Mouse (Mus musculus): ENCODE results near the gene Map1a.

The Map1a gene

DNA sequence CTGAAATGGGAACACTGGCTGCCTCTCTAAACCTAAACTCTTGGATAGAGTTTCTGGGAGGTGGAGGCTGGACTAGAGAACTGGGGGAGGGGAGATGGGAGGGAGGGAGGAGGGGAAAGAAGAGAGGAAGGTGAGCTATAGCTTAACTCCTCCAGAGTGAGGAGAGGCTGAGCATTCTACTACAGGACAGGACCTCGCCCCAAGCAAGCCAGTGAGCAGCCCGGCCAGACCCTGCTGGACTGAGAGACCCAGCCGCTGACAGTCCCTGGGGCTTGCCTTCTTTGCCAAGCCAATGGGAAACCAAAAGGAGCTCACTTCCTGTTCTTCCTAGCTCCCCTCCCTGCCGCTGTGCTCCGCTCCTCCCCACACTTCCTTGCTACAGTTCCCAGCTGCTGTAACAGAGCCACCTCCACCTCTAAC lies 19.6 kb downstream of the Map1a start:
- no peak for DNase-seq (ENCODE audit: low spot score)

DNA sequence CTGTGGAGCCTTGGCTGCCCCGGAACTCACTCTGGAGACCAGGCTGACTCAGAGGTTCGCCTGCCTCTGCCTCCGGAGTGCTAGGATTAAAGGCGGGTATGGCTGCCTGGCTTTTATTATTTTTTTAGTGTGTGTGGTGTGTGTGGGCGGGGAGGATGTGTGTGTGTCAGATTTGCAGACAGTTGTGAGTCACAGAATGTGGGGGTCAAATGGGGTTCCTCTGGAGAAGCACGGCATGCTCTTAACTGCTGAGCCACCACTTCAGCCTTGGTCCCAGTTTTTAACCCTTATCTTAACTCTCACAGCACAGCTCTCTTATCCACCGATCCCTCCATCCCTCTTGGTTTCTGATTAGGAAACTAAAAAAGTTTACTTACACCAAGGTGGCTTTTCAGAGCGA lies 26.9 kb downstream of the Map1a start:
- DNase-seq (ENCODE audit: low spot score), result no peak

DNA sequence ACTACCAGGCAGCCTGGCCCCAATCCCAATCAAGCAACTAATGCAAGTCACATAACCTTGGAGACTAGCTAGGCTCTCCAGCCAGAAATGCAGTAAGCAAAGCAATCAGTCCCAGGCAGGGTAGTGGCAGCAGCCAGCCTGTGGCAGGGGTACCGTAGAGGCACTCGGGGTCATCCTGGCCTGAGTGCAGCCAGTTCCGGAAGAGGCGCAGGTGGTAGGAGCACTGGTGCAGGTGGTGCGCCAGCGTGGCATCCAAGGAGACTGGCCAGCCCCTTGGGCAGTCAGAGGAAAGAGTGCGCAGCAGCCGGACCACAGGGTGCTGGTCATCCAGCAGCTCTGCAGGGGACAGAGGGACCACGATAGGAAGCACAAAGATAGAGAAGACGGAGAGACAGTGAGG lies 33.6 kb downstream of the Map1a start:
- DNase-seq (ENCODE audit: low spot score), result no peak

DNA sequence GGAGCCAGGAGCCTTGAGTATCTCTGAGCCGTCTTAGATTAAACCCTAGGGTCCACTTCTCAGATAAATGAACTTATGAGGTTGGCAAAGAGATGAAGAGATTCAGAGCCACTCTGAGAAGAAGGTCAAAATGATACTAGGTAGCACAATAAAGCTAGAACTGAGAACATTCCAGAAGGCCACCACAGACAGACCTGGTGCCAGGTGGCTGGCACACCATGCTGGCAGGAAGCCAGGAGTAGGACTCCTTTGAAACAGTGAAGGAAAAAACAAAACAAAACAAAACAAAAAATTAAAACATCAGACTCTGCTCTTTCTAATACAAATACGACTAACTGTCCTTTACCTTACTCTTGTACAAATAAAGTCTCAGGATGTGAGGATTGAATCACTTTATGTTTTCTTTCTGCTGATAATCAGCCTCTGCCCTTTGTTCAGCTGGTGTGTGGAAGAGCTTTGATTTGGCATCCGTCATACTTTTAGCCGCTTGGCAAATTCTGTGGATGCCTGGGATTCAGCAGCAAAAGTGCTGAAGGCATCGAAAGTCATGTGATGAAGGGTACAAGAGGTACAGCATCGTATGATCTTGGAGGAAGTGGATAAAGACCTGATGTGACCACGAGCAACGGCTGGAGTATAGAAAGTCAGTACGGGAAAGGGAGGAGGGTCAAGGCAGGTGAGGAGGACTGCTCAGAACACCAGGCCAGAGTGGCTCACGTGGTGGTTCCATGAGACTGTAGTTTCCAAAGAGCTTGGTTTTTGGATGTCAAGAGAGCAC lies 34.5 kb downstream of the Map1a start:
- no peak for DNase-seq (ENCODE audit: low spot score)

DNA sequence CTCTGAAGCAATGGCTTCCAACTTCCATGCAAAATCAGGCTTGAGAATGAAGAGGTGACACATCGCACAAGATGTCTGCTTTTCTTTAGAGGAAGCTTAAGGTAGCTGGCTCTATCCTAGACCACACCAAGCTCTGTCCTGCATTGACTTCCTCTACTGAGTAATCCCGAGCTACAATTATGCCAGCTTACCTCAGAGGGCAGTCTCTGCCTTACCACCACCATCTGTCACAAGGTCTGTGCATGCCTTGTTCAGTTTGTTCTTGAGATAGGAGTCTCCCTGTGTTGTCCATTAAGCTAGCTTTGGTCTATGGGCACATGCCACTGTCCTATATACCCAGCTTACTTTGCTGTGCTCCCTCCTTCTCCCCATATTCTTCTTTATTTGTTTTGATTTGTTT lies 40.1 kb downstream of the Map1a start:
- no peak for DNase-seq (ENCODE audit: low spot score)

DNA sequence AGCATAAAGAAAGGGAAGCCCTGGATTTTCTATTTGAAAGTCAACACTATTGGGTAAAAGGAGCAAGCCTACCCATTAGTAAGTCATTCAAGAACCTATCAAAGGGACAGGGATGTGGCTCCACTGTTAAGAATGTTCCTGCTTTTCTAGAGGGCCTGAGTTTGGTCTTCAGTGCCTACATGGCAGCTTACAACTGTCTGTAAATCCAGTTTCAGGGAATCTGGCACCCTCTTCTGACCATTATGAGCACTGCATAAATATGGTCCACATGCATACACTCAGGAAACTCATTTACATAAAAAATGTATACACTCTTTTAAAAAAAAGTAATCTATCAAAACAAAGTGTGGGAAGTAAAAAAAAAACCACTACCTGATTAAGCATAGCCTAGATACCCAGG lies 49.7 kb downstream of the Map1a start:
- peak; percentile 29 for DNase-seq (ENCODE audit: low spot score)

DNA sequence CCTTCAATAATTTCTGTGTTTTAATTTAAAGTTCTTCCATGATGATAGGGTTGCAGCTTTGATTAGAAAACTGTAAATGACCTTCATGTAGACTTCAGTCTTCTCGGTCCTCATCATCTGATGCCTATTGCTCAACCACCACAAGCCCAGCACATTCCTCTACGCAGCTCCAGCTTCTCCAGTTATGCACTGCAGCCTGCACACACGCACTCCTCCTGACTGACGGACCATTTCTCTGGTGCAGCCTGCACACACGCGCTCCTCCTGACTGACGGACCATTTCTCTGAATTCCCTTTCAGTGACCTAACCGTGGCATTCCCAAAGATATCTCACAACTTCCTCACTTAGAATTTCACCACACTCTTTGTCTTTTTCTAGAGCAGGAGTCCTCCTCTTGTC lies 63.8 kb downstream of the Map1a start:
- DNase-seq (ENCODE audit: low spot score), result no peak

DNA sequence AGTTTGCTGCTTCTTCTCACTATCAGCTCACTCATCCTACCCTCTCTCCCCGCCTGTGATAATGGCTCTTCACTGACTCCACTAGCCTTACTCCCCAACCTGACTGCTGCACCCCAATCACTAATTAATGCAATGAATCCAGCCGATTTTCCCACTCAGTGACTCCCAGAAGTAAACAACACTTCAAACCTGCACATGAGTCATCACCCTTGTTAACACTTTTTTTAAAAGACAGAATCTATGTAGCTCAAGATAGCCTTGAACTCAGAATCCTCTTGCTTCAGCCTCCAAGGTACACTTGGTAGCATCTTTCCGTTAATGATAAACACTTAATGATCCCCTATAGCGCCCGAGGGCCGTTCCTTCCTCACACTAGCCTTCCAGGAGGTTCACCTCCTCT lies 65.0 kb downstream of the Map1a start:
- DNase-seq (ENCODE audit: low spot score), result peak; percentile 16

DNA sequence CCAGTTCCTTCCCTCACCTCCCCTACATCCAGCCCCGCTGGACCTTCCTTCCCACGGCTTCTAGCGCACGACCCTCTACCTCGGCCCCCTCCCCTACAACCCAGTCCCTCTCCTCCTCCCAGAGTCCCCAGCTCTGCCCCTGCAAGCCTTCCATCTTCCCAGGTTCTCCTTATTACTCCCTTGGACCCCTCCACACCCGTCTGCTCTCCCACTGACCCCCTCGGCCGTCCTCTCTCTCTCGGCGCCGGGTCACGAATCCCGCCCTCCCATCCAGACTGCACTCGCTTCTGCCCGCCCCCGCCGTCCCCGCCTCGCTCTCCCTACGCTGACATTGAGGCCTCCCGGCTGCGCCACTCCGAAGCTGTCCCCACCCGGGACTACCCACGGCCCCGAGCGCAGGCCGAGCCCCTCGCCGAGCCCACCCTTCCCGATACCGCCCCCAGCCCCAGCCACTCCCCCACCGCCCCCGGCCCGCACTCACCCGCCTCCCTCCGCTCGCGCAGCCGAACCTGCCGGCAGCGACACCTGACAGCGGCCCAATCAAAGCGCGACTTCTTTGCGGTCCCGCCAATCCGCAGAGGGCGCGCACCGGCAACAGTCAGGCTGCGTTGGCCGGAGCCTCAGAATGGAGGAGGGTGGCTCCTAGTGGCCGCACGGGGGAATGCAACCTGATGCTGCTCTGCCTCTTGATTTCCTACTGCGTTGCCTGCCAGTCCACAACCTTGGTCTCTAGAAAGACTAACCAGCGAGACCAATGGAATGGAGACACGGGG lies 65.6 kb downstream of the Map1a start, which contains the start of gene Ppip5k1:
Gene Ppip5k1, minus strand, starts transcription at position 577 of the 773 bp plus-strand sequence.
- DNase-seq (ENCODE audit: low spot score), result peak; percentile 91

DNA sequence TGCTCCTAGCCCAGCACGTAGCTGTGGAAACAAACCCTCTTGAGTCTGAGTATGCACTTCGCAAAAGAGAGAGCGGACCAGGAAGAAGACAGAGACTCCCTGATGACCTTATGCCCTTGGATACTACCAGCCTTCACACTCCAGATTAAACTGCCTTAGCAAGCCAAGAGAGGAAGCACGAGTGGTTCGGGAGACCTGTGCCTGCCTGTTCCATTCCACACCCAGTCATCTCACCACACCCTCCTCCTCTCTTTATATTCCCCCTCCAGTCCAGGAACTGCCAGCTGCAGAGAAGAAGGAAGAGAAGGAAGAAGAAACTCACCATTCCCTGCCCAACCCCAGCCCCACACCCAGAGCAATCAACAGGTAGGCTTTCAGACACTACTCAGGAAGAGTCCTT lies 68.1 kb downstream of the Map1a start, which contains the start of gene Ckmt1:
Gene Ckmt1, plus strand, starts transcription at position 221 of the 400 bp plus-strand sequence.
- no peak for DNase-seq (ENCODE audit: low spot score)

DNA sequence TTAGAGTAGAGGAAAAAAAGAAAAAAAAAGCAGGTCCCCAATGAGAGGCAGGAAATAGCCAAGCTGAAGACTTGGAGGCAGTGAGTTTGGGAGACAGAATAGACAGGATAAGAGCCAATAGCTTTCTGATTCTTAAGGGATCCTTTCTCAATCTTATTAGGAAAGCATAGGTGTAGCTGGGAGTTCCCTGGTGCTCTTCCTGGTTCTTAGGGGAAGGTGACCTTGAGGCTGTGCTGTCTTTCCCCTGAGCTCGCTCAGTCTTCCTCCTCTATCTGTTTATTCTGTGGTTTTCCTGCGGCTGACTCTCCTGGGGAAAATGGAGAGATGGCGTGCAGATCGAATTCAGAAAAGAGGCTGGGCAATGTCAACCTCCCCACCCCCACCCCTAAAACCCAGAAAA lies 68.6 kb downstream of the Map1a start:
- DNase-seq (ENCODE audit: low spot score), result no peak

DNA sequence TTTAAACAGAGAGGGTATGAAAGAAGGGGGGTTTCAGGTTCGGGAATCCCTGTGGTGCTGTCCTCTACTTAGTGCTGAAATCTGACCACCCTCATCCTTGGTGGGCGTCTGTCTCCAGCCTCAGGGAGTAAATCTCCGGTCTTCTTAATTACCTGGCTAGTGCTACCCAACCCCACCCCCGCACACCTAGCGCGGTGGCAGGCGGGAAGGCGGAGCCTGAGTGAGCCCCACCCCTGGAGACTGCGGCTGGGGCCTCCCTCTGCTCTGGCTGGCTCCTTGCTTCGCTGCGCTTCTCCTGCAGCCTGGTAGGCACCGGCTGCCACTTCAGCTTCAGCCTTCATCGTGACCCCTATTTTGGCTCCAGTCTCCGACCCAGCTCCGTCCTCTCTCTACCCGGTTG lies 69.0 kb downstream of the Map1a start:
- DNase-seq (ENCODE audit: low spot score), result no peak

DNA sequence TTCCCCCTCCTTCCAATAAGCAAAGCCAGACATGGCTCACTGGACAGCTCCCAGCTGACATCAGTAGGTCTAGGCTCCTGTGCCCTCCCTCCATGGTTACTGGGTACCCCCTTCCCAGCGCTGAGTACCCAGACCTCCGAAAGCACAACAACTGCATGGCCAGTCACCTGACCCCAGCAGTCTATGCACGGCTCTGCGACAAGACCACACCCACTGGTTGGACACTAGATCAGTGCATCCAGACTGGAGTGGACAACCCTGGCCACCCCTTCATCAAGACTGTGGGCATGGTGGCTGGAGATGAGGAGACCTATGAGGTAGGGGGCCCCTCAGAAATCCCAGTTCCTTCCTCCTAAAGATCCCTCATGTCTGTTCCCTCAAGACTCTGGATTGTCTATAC lies 70.1 kb downstream of the Map1a start:
- no peak for DNase-seq (ENCODE audit: low spot score)
